Mouse (Mus musculus) skeletal muscle tissue, adult 2 months (tissue): ENCODE data around the gene Pde6b.

ENCODE experiments used
- DNase-seq: peaks from one replicate; pipeline ENCODE4 v3.0.0-alpha.2; 2012; ENCODE audit warnings: low read depth, low spot score

Gene Pde6b

GRCm38 (mm10) chr5:108388201-108388600 is at the start of gene Pde6b:
Pde6b (plus strand) TSS chr5:108388391.
- no peak for DNase-seq

GRCm38 (mm10) chr5:108343680-108344170 is 44.5 kb upstream of the Pde6b start:
- no peak for DNase-seq

GRCm38 (mm10) chr5:108345313-108346071 is 42.7 kb upstream of the Pde6b start:
- DNase-seq: no peak

GRCm38 (mm10) chr5:108347843-108348242 is 40.3 kb upstream of the Pde6b start:
- no peak for DNase-seq

GRCm38 (mm10) chr5:108349511-108350148 is 38.6 kb upstream of the Pde6b start:
- DNase-seq: no peak

- no peak for DNase-seq
Observed at GRCm38 (mm10) chr5:108354056-108354455, 34.1 kb upstream of the Pde6b start.

GRCm38 (mm10) chr5:108357862-108358261 is 30.3 kb upstream of the Pde6b start:
- DNase-seq: no peak

GRCm38 (mm10) chr5:108359491-108359890 is 28.7 kb upstream of the Pde6b start:
- no peak for DNase-seq

- no peak for DNase-seq
Observed at GRCm38 (mm10) chr5:108360211-108360610, 28.0 kb upstream of the Pde6b start.

- DNase-seq: no peak
Observed at GRCm38 (mm10) chr5:108362330-108362729, 25.9 kb upstream of the Pde6b start.

GRCm38 (mm10) chr5:108366328-108366983 is 21.7 kb upstream of the Pde6b start:
- no peak for DNase-seq

- no peak for DNase-seq
Observed at GRCm38 (mm10) chr5:108366984-108367841, 21.0 kb upstream of the Pde6b start.

- no peak for DNase-seq
Observed at GRCm38 (mm10) chr5:108367871-108368332, 20.3 kb upstream of the Pde6b start, which contains the start of gene Gm42517. Gm42517 (minus strand) TSS chr5:108367922.

GRCm38 (mm10) chr5:108368446-108368845 is 19.7 kb upstream of the Pde6b start:
- no peak for DNase-seq

- no peak for DNase-seq
Observed at GRCm38 (mm10) chr5:108368851-108369621, 19.2 kb upstream of the Pde6b start.

- no peak for DNase-seq
Observed at GRCm38 (mm10) chr5:108369964-108370363, 18.2 kb upstream of the Pde6b start.

- DNase-seq: no peak
Observed at GRCm38 (mm10) chr5:108374079-108374478, 14.1 kb upstream of the Pde6b start.

- DNase-seq: no peak
Observed at GRCm38 (mm10) chr5:108376059-108376458, 12.1 kb upstream of the Pde6b start.

GRCm38 (mm10) chr5:108378346-108378745 is 9.8 kb upstream of the Pde6b start:
- DNase-seq: no peak

- no peak for DNase-seq
Observed at GRCm38 (mm10) chr5:108385632-108386031, 2.6 kb upstream of the Pde6b start.

GRCm38 (mm10) chr5:108386449-108386848 is 1.7 kb upstream of the Pde6b start:
- DNase-seq: no peak
